Mouse (Mus musculus) ES-Bruce4 (cell line): ENCODE measurements around the gene Btg2.

Experiments used
- CTCF ChIP-seq: IDR thresholded peaks from one replicate; pipeline ENCODE4 v1.8.1; 2011; ENCODE audit warnings: low read depth, low read length
- EP300 ChIP-seq: IDR thresholded peaks from 2 replicates; pipeline ENCODE4 v1.6.1; 2011; ENCODE audit warnings: low read depth, low read length; ENCODE audit not compliant: insufficient read depth

GRCm38 (mm10) chr1:134038336-134038735, 40.6 kb downstream of the Btg2 start:
- no peak for TF ChIP-seq CTCF
- no peak for TF ChIP-seq EP300
